Mouse (Mus musculus) hindlimb bud, embryonic 11.5 days (tissue): Measurements from ENCODE around the gene Pdcd5.

Experiments used
- DNase-seq: peaks from one replicate; pipeline ENCODE4 v3.0.0-alpha.2; 2012; ENCODE audit warnings: low read depth, low spot score; ENCODE audit errors: extremely low spot score

The Pdcd5 gene

DNA sequence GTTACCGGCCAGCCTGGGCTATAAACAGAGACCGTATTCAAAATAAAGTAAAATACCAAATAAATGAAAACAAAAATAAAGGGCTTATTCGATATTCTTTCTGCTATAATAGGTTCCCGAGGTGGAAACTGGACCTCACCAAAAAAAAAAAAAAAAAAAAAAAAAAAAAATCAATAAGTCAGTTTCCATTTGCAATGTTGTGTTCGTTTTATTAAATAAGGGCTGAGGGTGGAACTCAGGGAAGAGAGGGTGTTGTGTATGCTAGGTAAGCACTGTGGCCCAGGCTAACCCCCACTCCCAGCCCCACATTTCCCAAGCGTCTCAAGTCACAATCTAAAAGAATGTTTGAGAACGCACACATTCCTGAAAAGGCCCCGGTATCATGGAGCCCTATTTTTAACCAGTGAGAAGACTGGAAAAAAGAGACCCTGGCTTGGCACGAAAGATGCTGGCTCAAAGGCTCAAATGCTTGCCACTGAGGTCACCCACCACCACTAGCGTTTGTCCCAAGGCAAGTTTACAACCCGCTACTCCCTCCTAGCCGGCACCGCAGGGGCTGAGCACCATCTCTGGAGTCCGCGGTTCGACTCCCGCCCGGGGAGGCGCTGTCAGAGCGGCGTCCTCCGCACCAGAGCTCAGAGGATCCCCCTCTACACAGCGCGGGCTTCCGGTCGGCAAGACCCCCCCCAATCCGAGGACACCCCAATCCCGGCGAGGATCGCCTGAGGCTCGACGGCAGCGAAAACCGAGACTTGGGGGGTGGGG is 822 bp downstream of the Pdcd5 start:
- DNase-seq, result no peak

DNA sequence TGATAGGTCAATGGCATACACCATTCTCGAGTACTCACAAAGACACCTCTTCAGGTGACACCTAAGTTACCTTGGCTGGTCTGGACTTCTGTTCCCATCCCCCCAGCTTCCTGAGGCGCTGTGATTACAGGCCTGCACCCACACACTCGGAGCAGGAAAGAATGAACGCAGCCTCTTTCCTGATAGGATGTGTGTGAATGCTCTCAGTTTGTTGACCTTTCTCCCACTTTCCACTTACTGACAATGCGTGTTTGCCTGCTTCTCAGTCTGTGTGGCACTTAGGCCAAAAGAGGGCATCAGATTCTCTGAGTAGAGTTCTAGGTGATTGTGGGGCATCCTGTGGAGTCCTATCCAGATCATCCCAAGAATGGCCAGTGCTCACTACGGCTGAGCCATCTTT is 7.2 kb downstream of the Pdcd5 start:
- no peak for DNase-seq

DNA sequence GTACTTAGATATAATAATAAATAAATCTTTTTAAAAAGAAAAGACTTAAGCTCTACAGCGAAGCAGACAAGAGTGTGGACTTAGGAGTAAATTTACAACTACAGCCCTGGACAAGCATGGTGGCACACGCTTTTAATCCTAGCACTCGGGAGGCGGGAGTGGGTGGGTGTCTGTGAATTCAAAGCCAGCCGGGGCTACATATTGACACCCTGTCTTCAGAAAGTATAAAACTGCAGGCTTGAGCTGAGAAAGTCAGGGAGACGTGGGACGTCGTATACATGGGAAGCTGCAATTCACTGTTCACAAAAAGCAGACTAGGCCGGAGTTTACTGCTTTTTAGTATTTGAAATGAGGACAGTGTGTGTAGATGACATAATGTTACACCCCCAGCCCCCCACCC is 10.4 kb downstream of the Pdcd5 start:
- DNase-seq, result no peak

DNA sequence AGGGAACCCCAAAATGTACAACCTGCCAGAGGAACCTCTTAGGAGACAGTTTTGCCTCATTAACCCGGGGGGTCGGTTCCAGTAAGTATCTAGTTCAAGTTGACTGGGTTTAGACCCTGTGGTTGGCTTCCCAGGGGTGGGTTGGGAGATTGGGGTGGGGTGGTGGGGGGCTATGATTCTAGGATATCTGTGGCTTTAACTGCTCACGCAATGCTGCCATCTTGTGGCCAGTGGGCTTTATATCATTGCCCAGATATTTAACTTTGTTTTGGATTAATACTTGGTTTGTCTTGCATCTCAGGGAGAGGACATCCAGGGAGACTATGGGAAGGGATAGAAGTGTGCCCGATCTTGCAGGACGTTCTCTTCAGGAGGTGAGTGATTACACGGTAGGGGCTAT is 11.1 kb downstream of the Pdcd5 start:
- DNase-seq, result no peak

DNA sequence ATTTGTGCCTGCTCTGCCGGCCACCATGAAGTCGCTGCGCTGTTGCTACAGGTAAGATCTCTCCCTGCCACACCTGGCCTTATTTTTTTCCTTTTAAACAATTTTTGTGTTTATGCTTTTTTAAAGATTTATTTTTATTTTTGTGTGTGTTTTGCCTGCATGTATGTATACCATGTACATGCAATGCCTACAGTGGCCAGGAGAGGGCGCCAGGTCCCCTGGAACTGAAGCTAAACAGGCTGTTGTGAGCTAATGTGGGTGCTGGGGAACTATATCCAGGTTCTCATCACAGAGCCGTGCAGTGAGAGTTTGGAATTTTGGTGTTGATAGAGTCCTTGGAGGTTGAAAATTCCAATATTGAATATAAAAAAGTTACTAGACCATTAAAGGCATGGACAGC is 18.8 kb downstream of the Pdcd5 start:
- DNase-seq, result no peak

DNA sequence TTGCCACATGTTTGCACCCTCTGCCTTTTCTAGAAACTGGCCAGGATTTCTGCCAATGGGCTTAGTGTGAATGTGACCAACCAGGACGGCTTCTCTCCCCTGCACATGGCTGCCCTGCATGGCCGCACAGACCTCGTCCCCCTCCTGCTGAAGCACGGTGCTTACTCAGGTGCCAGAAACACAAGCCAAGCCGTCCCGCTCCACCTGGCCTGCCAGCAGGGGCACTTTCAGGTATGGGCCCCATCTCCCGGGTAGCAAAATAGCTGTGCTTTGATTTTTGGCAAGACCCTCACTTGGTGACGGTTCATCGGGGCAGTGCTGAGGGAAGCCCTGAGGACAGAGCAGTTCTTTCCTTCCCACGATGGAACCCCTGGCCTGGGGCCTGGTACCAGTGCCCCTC is 19.9 kb downstream of the Pdcd5 start:
- DNase-seq, result no peak

DNA sequence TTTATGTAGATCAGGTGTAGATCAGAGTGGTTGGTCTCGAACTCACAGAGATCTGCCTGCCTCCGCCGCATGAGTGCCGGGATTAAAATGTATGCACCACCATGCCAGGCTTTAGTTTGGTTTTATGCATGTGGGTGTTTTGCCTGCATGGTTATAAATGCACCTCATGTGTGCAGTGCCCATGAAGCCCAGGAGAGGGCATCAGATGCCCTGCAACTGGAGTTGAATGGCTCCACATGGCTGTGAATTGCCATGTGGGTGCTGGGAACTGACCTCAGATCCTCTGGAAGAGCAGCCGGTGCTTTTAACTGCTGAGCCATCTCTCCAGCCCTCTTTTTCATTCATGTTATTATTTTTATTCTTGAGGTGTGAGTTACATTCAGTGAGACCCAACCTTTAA is 21.3 kb downstream of the Pdcd5 start:
- no peak for DNase-seq

DNA sequence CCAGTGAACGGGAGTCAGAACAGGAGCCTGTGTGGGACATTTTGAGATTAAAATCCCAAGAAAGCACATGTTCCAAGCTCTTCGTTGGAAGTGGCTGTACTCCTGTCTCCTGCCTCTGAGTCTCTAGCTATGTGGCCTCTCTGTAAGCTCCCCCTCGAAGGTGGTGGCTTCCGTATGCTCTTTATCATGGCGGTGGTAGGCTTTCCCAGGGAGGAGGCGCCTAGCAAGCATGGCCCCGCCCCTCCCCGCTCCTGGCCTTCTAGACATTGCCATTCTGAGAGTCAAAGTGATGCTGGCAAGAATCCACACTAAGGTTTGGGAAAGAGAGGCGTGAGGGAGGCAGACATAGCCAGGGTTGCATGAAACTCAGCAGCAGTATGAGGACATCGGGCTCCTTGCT is 24.7 kb downstream of the Pdcd5 start:
- no peak for DNase-seq

DNA sequence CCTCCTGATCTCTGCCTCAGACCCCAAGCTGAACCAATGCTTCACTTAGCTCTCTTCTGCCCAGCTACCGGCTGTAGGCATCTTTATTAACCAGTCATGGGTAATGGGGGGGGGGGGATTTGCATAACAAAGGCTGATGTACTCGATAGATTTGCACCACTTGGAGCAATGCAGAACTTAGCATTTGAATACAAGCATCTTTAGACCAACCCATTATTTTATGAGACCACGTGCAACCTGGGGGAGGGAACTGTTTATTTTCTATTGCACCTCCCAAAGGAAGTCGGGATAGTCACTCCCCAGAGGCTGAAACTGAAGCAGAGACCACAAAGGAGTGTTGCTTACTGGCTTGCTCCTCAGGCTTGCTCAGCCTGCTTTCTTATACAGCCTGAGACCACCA is 29.8 kb downstream of the Pdcd5 start:
- DNase-seq, result no peak

DNA sequence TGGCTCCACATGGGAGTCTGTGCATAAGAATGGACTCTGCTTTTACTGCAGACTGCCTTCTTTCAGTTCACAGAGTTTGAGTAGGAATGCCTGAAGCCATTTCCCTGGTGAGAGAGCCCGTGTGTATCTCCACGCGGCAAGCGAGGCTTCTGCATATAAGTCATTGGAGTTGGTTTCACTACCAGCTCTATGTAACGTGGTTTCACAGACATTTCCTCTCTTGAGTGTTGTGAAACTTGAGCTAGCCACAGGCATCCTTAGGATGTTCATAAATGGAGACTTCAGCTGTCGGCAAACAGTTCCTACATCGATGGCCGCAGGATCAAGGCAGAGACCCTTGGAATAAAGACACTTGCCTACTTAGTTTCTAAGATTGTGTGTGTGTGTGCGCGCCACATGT is 38.1 kb downstream of the Pdcd5 start:
- DNase-seq, result no peak

DNA sequence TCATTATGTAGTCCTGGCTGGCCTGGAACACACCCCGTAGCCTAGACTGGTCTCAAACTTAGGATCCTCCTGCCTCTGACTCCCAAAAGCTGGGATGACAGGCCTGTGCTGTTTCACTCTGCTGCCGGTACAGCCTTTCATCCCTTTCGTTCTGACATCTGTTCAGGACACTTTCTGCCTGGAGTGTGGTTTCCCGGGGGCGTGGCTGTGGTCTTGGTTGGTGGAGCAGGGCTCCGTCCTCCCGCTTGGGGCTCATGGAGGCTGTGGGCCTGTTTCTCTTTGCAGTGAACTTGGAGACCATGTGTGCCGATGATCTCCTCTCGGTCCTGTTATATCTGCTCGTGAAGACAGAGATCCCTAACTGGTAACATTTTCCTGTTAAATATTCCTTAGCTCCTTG is 40.5 kb downstream of the Pdcd5 start:
- no peak for DNase-seq

DNA sequence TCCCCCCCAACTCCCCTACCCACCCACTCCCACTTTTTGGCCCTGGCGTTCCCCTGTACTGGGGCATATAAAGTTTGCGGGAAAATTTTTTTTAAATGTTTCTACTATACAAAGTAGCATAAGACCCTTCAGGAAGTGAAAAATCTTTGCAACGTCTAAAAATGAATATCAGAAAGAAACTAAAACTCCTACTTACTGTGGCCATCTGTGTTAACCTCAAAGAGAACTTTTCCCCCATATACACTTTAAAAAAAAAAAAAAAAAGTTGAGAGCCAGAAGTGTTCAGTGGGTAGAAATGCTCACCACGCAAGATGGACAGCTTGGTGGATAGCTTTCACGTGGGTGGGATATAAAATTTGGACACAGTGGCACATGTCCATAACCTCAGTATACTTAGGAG is 44.6 kb downstream of the Pdcd5 start:
- no peak for DNase-seq

DNA sequence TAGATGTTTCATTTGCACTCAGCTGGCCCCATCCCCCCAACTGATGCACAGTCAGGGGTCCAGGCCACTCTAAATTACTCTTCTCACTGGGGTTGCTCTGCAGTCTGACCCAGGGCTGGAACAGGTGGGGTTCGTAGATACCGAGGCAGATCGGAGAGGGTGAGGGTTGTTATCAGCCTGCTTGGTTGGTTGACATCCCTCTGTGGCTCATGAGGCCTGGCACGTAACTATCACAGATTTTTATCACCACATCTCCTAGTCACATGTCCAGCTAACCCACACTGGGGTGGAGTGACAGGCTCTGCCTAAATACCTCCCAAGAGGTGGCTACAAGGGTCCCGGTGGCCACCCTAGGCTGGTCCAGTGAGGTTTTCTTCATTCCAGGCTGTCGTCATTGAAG is 46.2 kb downstream of the Pdcd5 start:
- no peak for DNase-seq

DNA sequence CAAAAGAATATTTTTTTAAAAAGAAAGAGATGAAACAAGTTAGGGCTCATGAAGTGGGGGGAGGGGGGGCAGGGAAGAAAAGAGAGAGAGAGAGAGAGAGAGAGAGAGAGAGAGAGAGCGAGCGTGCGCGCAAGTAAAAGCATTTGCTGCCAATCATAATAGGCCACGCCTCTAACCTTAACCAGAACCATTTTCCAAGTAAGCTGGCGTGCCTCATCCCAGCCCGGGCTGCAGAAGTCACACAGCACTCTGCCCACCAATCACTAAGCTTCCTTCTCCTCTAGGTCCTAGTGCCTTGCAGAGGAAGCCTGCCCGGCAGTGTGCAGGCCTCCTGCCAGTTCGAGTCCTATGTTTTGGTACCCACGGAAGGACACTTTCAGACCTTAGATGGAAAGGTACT is 47.3 kb downstream of the Pdcd5 start:
- DNase-seq, result no peak

DNA sequence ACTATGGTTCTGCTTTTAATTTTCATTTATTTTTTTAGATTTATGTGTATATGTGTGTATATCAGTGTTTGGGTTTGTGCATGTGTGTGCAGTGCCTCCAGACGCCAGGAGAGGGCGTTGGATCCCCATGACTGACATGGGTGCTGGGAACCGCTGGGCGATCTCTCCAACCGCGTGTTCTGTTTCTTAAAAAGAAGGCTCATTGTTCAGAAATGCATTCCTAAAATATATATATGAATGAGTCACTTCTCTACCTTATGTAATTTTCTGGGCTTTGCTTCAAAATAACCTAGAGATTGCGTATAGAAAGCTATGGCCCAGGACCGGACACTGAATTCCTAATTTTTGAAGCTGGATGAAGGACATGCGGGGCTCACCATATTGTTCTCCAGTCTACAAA is 47.8 kb downstream of the Pdcd5 start:
- DNase-seq, result no peak

DNA sequence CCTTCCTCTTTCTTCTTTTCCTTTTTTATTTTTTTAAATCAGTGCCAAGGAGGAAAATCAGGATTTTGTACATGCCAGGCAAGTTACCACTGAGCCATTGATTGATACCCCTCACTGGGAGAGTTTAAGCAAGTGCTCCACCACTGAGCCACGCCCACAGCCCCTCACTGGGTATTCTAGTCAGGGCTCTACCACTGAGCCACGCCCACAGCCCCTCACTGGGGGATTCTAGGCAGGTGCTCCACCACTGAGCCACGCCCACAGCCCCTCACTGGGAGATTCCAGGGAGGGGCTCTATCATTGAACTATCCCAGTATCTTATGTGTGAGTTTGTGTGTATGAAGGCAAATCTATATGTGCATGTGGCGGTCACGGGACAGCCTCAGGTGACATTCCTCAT is 53.0 kb downstream of the Pdcd5 start:
- no peak for DNase-seq
